Mouse (Mus musculus): ENCODE data around the gene Igflr1. TPM values are rescaled to one million over a fixed set of nuclear protein-coding genes. Genes with fewer than 3 reads are reported as not detected.

Gene Igflr1
- polyA plus RNA-seq, 1 experiment from 2014 or later, result 8.1 TPM

DNA sequence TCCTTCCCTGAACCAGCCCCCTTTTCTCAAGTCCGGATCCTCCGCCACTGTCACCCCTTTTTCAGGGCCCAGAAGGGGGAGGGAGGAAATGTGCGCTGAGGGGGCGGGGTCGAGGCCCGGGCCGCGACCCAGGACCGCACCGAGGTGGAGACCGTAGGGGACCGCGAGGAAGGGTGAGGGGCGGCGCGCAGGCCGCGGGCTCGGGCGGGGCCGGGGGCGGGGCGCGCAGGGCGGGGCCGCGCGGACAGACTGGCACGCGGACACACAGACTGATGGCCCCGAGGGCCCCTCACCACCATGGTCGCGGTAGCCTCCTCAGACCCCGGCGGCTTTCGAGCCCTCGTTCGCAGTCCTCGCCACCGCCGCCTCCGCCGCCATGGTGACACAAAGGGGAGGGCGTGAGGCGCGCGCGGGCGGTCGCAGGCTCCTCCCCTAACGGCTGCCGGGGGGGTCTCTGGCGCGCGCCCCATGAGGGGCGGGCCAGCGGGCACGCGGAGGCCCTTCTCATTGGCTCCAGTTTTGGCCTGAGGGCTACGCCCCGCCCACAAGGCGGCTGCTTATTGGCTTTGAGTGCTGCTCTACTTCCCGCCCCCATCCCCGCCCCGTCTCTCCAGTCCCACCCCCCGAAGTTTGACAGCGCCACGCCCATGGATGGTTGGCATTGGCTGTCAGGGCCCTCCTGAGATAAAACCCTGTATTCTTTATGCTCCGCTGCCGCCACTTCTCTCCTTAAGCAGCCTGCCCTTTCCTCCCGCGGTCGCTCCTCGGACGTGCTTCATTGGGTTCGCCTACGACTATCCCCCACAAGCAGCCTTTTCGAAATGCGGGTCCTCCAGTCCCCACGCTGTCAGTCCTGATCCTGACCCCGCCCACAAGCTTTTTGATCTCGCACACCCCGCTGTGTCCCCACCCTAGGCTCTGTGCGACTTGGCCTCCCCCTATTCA is 30.3 kb upstream of the Igflr1 start, which contains the start of gene Arhgap33:
Gene Arhgap33 (minus strand): TSS at position 428 of the 945 bp plus-strand sequence.
- Histone ChIP-seq H3K9me3 (no peaks in the 10 kb centered on the region), H3K4me1 (peaks cover 38% of the 10 kb centered on the region), H3K36me3 (replicated peaks) (peaks cover 21% of the 10 kb centered on the region), H3K4me3 (peak within 1 kb of the TSS; percentile 70), H3K27me3 (replicated peaks) (no peaks in the 10 kb centered on the region), H3K9ac (peak within 1 kb of the TSS; percentile 76), H3K27ac (peak within 1 kb of the TSS; percentile 96), H3K4me2 (peak within 1 kb of the TSS; percentile 82)
- peak; percentile 92 for ATAC-seq (replicated peaks)
- WGBS, result under 1% methylated on average over 80 of the region's 84 CpGs

DNA sequence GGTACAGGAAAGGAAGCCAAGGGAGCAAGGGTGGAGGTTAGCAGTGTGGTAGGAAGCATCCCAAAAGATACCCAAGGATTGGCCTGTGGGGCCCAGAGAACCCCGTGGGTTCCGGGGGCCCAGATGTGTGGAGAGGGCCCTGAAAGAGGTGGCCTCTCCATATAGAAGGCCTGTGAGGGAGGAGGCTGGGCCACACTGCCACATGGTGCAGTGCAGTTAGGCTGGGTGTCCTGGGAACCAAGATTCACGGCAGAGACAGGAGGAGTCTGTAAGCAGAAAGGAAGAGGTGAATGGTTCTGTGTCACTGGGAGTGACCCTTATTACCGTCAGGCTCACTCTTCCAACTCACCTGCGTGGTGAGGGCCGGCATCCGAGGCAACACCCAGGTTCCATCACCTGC is 24.7 kb upstream of the Igflr1 start:
- Histone ChIP-seq H3K4me1 (peaks cover 6% of the 10 kb centered on the region), H3K9me3 (no peaks in the 10 kb centered on the region), H3K27ac (no peak overlapping the region), H3K4me3 (no peak overlapping the region), H3K9ac (no peak overlapping the region), H3K27me3 (replicated peaks) (no peaks in the 10 kb centered on the region), H3K4me2 (no peak overlapping the region), H3K36me3 (replicated peaks) (peaks cover 5% of the 10 kb centered on the region; the same call in 1 of the 2 replicates)
- ATAC-seq (replicated peaks), result no peak
- 94% methylated on average over 7 of the region's 7 CpGs for WGBS

DNA sequence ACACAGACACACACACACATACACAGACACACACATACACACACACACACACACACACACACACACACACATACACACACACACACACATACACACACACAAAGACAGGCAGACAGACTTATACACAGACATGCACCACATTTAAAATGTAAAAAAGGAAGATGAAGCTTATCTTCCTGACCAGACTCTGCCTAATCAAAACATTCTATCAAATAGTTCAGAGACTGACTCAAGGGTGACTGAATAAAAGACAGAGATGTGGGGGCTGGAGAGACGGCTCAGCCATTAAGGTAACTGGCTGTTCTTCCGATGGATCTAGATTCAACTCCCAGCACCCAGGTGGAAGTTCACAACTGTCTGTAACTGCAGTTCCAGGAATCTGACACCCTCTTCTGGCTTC is 20.9 kb upstream of the Igflr1 start:
- Histone ChIP-seq H3K4me2 (no peak overlapping the region), H3K9me3 (no peaks in the 10 kb centered on the region), H3K4me1 (no peaks in the 10 kb centered on the region), H3K9ac (no peak overlapping the region), H3K27me3 (replicated peaks) (no peaks in the 10 kb centered on the region), H3K36me3 (replicated peaks) (peaks cover 5% of the 10 kb centered on the region; the same call in 1 of the 2 replicates), H3K27ac (no peak overlapping the region), H3K4me3 (no peak overlapping the region)
- ATAC-seq (replicated peaks), result no peak
- WGBS, result 93% methylated on average over 2 of the region's 2 CpGs

DNA sequence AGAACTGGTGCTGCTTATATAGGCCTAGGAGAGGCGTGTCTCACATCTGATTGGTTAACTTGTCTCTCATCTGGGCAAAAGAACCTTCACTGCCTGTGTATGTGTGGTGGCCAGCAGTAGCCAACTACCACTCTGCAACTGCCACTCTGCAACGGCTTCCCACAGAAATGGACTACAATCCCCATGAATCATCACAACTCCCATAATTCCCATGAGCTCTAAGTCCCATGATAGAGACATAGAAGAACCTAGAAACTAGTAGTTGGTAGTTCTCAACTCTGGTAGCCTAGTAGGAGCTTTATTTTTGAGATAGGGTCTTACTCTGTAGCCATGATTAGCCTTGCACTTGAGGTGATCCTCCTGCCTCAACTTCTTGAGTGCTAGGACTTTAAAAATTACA is 15.3 kb upstream of the Igflr1 start:
- H3K4me3 ChIP-seq, result no peak overlapping the region
- H3K4me1 ChIP-seq, result peaks cover 15% of the 10 kb centered on the region
- no peak for ATAC-seq (replicated peaks)
- no peak overlapping the region for H3K9ac ChIP-seq
- H3K4me2 ChIP-seq, result no peak overlapping the region
- 86% methylated on average over 2 of the region's 2 CpGs for WGBS
- no peaks in the 10 kb centered on the region for H3K27me3 ChIP-seq (replicated peaks)
- no peak overlapping the region for H3K27ac ChIP-seq
- H3K9me3 ChIP-seq, result no peaks in the 10 kb centered on the region
- peaks cover 6% of the 10 kb centered on the region; the same call in 1 of the 2 replicates for H3K36me3 ChIP-seq (replicated peaks)

DNA sequence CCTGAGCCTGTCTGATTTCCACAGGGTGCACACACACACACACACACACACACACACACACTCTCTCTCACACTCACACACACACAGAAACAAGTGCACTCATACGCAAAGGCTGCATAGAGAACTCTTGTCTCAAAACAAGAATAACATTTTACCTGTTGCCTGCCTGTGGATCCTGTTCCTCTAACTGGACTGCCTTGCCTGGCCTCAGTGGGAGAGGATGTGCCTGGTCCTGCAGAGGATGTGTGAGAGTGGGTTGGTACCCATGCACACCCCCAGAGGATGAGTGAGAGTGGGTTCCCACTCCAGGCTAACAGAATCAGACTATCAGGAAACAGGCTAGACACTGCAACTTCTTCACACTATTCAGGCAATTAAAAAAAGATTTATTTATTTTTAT is 14.6 kb upstream of the Igflr1 start:
- WGBS, result 100% methylated on average over 1 of the region's 1 CpGs

DNA sequence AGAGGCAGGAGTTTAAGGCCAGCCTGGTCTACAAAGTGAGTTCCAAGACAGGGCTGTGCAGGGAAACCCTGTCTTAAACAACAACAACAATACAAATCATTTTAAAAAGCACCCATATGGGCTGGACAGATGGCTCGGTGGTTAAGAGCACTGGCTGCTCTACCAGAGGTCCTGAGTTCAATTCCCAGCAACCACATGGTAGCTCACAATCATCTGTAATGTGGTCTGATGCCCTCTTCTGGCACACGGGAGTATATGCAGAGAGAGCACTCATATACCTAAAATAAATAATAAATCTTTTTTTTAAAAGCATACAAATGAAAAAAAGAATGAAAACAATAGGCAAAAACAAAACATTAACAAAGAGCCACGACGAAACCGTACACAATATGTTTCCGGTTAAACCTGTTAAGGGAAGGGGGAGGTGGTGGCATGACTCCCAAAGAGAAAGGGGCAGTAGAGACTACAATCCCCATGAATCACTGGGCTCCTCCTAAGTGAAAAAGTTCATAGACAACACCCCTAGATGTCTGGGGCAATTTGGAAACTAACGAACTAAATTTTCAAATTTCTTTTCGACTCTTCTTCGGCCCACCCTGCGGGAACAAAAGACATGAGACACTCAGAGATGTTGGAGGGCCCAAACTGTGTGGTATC is 13.7 kb upstream of the Igflr1 start:
- peaks cover 15% of the 10 kb centered on the region for H3K4me1 ChIP-seq
- ATAC-seq (replicated peaks), result peak; percentile 81
- H3K27me3 ChIP-seq (replicated peaks), result no peaks in the 10 kb centered on the region
- peaks cover 20% of the 10 kb centered on the region; the same call in 1 of the 2 replicates for H3K36me3 ChIP-seq (replicated peaks)
- H3K9me3 ChIP-seq, result no peaks in the 10 kb centered on the region
- 1% methylated on average over 10 of the region's 10 CpGs for WGBS
- peak overlapping the region; percentile 62 for H3K9ac ChIP-seq
- H3K4me3 ChIP-seq, result peak overlapping the region; percentile 71
- H3K4me2 ChIP-seq, result peak overlapping the region; percentile 90
- H3K27ac ChIP-seq, result peak overlapping the region; percentile 97

More for the DNA sequence above, 14.6 kb upstream of the Igflr1 start:
- Histone ChIP-seq H3K36me3 (replicated peaks) (peaks cover 13% of the 10 kb centered on the region; the same call in 1 of the 2 replicates), H3K4me1 (peaks cover 15% of the 10 kb centered on the region), H3K9me3 (no peaks in the 10 kb centered on the region), H3K27me3 (replicated peaks) (no peaks in the 10 kb centered on the region), H3K4me3 (no peak overlapping the region), H3K27ac (no peak overlapping the region), H3K9ac (no peak overlapping the region), H3K4me2 (no peak overlapping the region)
- no peak for ATAC-seq (replicated peaks)

DNA sequence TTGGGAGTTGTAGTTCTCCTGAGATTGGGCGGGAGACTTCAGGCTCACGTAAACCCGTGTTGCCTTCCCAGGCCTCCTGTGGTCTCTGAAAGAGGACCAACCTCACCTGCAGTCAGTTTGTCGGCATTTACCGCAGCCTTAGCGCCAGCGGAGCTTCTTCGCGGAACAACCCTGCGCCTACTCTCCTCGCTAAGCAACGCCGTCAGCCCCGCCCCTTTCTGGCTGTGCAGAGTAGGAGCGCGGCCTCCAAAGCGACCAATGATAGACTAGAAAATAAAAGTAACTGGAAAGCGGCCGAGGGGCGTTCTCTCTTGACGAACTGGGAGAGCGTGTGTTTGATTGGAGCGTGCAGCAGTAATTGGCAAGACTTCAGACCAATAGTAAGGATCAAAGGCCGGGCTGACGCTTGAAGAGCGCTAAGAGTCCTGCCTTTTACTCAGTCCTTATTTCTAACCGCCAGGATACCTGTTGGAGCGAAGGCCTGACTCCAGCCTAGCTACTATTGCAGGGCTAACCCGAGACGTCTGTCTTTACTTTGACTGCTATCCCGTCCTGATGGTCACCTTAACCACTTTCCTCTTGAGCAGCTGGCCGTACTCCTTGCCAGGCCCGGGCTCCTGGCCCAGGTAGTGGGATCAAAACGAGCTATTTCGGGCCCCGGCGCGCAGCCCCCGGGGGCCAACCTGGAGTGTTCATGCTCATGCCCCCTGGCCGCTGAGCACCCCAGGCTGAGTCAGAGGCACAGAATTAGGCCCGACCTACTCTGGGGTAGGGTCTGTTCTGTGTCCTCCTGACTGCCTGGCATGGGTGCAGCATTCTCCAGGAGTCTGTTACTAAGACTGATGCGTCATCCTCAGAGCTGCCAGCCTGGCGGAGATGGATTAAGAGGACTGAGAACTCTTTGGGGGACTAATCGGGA is 12.9 kb upstream of the Igflr1 start, which contains the start of the genes Hspb6 and Proser3:
Gene Hspb6 (plus strand): TSS at position 77 of the 919 bp plus-strand sequence.
Gene Proser3 (minus strand): TSS at position 198 of the 919 bp plus-strand sequence.
- under 1% methylated on average over 44 of the region's 44 CpGs for WGBS
- no peaks in the 10 kb centered on the region for H3K9me3 ChIP-seq
- peaks cover 28% of the 10 kb centered on the region; the same call in 1 of the 2 replicates for H3K36me3 ChIP-seq (replicated peaks)
- peak within 1 kb of the TSS; percentile 71 for H3K4me3 ChIP-seq
- H3K4me2 ChIP-seq, result peak within 1 kb of the TSS; percentile 90
- peaks cover 15% of the 10 kb centered on the region for H3K4me1 ChIP-seq
- H3K9ac ChIP-seq, result peak within 1 kb of the TSS; percentile 62
- no peaks in the 10 kb centered on the region for H3K27me3 ChIP-seq (replicated peaks)
- peak; percentile 96 for ATAC-seq (replicated peaks)
- H3K27ac ChIP-seq, result peak within 1 kb of the TSS; percentile 97

DNA sequence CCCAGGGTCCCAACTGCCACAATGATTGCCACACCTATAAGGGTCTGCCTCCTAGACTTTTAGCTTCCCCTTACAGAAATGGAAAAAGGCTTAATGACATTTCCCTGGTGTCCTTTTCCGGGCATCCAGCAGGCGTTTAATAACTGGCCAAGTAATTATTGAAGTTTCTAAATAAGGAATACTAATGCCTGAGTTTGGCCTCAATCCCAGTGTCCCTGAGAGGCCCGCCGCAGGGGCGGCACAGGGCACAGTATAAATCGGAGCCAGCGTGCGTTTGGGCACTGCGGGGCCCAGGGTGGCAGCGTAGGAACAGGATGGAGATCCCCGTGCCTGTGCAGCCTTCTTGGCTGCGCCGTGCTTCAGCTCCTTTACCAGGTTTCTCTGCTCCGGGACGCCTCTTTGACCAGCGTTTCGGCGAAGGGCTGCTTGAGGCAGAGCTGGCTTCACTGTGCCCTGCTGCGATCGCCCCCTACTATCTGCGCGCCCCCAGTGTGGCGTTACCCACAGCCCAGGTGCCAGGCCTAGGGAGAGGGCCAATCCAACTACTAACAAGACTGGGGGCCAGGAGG is 12.1 kb upstream of the Igflr1 start:
- Histone ChIP-seq H3K27ac (peak overlapping the region; percentile 77), H3K9ac (peak overlapping the region; percentile 47), H3K4me2 (peak overlapping the region; percentile 90), H3K4me3 (peak overlapping the region; percentile 71), H3K4me1 (peaks cover 19% of the 10 kb centered on the region), H3K27me3 (replicated peaks) (no peaks in the 10 kb centered on the region), H3K9me3 (no peaks in the 10 kb centered on the region), H3K36me3 (replicated peaks) (peaks cover 28% of the 10 kb centered on the region; the same call in 1 of the 2 replicates)
- ATAC-seq (replicated peaks), result no peak
- WGBS, result 4% methylated on average over 23 of the region's 23 CpGs

DNA sequence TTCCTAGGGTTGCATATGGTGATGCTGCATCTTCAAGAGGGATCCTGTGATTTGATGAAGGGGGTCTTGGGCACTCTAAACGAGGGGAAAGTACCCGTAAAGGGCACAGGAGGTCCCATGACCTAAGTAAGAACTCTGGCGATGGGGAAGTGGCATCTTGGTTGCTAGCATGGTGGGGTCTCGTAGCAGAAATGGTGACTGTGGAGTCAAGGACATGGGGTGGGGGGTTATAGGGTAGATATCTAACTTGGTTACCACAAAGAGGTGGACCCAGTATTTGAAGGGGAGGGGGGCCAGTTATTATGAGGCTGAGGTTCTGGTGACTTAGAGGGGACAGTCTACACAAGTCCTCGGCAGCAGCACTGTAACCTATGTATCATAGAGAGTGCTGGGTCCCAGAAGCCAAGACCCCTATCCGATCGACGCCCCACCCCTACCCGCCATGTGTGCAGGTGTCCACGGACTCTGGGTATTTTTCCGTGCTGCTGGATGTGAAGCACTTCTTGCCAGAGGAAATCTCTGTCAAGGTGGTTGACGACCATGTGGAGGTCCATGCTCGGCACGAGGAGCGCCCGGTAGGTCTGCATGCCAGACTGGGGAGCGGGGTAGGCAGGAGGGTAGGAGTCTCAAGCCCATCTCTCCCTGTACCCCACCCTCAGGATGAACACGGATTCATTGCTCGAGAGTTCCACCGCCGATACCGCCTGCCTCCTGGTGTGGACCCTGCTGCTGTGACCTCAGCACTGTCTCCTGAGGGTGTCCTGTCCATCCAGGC is 11.2 kb upstream of the Igflr1 start:
- H3K4me3 ChIP-seq, result no peak overlapping the region
- H3K27ac ChIP-seq, result no peak overlapping the region
- ATAC-seq (replicated peaks), result no peak
- no peaks in the 10 kb centered on the region for H3K9me3 ChIP-seq
- no peaks in the 10 kb centered on the region for H3K27me3 ChIP-seq (replicated peaks)
- WGBS, result 88% methylated on average over 22 of the region's 22 CpGs
- peaks cover 28% of the 10 kb centered on the region for H3K4me1 ChIP-seq
- H3K36me3 ChIP-seq (replicated peaks), result peaks cover 28% of the 10 kb centered on the region; the same call in 1 of the 2 replicates
- H3K9ac ChIP-seq, result peak overlapping the region; percentile 47; the same call in 1 of the 2 replicates
- H3K4me2 ChIP-seq, result peak overlapping the region; percentile 90; the same call in 1 of the 2 replicates

DNA sequence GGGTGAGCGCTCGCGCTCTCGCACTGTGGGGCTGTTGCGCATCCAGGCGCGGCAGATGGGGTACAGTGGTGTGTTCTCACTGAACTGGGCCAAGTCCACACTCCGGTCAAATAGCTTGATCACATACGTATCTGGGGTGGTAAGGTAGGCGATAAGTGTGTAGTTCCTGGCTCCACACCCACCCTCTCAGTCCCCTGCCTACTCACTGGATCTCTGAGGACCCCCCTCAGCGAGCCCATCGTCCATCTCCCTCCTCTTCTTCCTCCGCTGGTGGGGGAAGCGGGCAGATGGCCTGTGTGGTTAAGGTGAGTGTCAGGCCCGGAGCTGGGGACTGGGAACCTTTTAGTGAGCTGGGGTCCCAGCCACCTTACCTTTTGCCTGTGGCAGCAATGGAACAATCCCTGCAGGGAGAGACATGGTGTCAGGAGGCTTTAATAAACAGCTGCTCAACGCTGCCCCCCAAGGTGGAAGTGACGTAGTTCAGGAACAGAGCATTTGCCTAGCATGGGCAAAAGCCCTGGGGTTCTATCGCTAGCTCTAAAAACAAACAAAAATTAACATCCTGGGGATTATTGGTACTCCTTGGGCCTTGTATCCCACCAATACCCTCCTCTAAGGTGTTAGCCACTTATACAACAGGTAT is 8.2 kb upstream of the Igflr1 start:
- H3K27me3 ChIP-seq (replicated peaks), result no peaks in the 10 kb centered on the region
- 92% methylated on average over 18 of the region's 18 CpGs for WGBS
- peaks cover 28% of the 10 kb centered on the region; the same call in 1 of the 2 replicates for H3K36me3 ChIP-seq (replicated peaks)
- H3K9ac ChIP-seq, result no peak overlapping the region
- peaks cover 37% of the 10 kb centered on the region for H3K4me1 ChIP-seq
- no peak overlapping the region for H3K4me2 ChIP-seq
- ATAC-seq (replicated peaks), result no peak
- H3K4me3 ChIP-seq, result no peak overlapping the region
- no peak overlapping the region for H3K27ac ChIP-seq
- H3K9me3 ChIP-seq, result no peaks in the 10 kb centered on the region
